Mouse (Mus musculus): Measurements from ENCODE around the gene Chrnb1. TPM values are rescaled to one million over a fixed set of nuclear protein-coding genes. Genes with fewer than 3 reads are reported as not detected.
A peak's percentile ranks its signal among the peaks of the same experiment; 100 is the strongest.

The Chrnb1 gene
- total and polyA plus RNA-seq, 3 experiments: 0.31 to 1.6 TPM; not detected in 1

GRCm38 (mm10) chr11:69810280-69810679 lies 14.5 kb upstream of the Chrnb1 start:
- H3K4me1 ChIP-seq (ENCODE audit: control insufficient read depth in 1 of 2, insufficient read depth in 2 of 2, low read length in 2 of 2): no peaks in the 10 kb centered on the region
- no peak for DNase-seq (ENCODE audit: low read depth, low spot score)
- TF ChIP-seq RAD21 (IDR thresholded peaks at IDR 0.05; ENCODE audit: low read depth, low read length): peak; percentile 45
- TF ChIP-seq GABPA (IDR thresholded peaks at IDR 0.05; ENCODE audit: low read depth, low read length): no peak
- peak in 2 of 3 experiments; percentile 35 to 52; a peak in 4 of 6 replicates for TF ChIP-seq CTCF (IDR thresholded peaks at IDR 0.05 in 2 of 3, conservative IDR thresholded peaks at IDR 0.05 in 1 of 3; ENCODE audit: control insufficient read depth in 1 of 3, insufficient read depth in 1 of 3, low read depth in 2 of 3, low read length in 3 of 3, poor library complexity in 1 of 3, severe bottlenecking in 1 of 3)
- TF ChIP-seq ZNF384 (IDR thresholded peaks at IDR 0.05; ENCODE audit: low read depth, low read length): no peak
- peak; percentile 59 for TF ChIP-seq SMC3 (IDR thresholded peaks at IDR 0.05; ENCODE audit: low read depth, low read length)
- TF ChIP-seq ZC3H11A (IDR thresholded peaks at IDR 0.05; ENCODE audit: low read depth, low read length): peak; percentile 15; the same call in 1 of the 2 replicates
- no peaks in the 10 kb centered on the region for H3K36me3 ChIP-seq (ENCODE audit: control insufficient read depth in 1 of 2, insufficient read depth in 2 of 2, low read length in 2 of 2)
- peaks cover 2 to 3% of the 10 kb centered on the region in 2 experiments for H3K27me3 ChIP-seq (ENCODE audit: control insufficient read depth in 1 of 2, insufficient read depth in 2 of 2, low read length in 2 of 2)
- H3K79me2 ChIP-seq (ENCODE audit: control insufficient read depth, insufficient read depth, low read length, poor library complexity): no peaks in the 10 kb centered on the region
- no peaks in the 10 kb centered on the region for H3K9me3 ChIP-seq (replicated peaks; ENCODE audit: insufficient read depth, low read length)
- no peak overlapping the region for H3K27ac ChIP-seq (ENCODE audit: control insufficient read depth, low read depth, low read length)
- no peak overlapping the region for H3K9ac ChIP-seq (ENCODE audit: control insufficient read depth, low read depth, low read length, poor library complexity, severe bottlenecking)
- no peak overlapping the region for H3K4me3 ChIP-seq (ENCODE audit: control insufficient read depth in 1 of 2, insufficient read depth in 1 of 2, low read depth in 2 of 2, low read length in 2 of 2)

DNA sequence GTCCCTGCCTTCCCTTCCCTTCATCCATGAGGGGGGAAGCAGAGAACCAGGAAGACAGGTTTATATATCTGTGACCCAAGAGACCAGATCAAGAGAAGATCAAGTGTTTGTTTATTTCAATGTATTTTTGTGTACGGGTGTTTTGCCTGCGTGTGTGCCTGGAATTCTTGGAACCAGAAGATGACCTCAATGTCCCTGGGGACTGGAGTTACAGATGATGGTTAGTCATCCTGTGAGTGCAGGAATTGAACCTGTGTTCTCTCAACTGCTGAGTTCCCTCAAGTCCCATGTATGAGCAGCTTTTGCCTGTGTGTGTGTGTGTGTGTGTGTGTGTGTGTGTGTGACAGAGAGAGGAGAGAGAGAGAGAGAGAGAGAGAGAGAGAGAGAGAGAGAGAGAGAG lies 11.9 kb upstream of the Chrnb1 start:
- H3K27ac ChIP-seq (ENCODE audit: control insufficient read depth, low read depth, low read length): no peak overlapping the region
- no peaks in the 10 kb centered on the region for H3K9me3 ChIP-seq (replicated peaks; ENCODE audit: insufficient read depth, low read length)
- peaks cover 5% of the 10 kb centered on the region; the same call in 1 of the 2 replicates for H3K79me2 ChIP-seq (ENCODE audit: control insufficient read depth, insufficient read depth, low read length, poor library complexity)
- no peak overlapping the region for H3K9ac ChIP-seq (ENCODE audit: control insufficient read depth, low read depth, low read length, poor library complexity, severe bottlenecking)
- no peaks in the 10 kb centered on the region for H3K36me3 ChIP-seq (ENCODE audit: control insufficient read depth in 1 of 2, insufficient read depth in 2 of 2, low read length in 2 of 2)
- H3K27me3 ChIP-seq (ENCODE audit: control insufficient read depth in 1 of 2, insufficient read depth in 2 of 2, low read length in 2 of 2): peaks cover 2 to 3% of the 10 kb centered on the region in 2 experiments
- peaks cover 0 to 7% of the 10 kb centered on the region in 2 experiments; a peak in 2 of 4 replicates for H3K4me1 ChIP-seq (ENCODE audit: control insufficient read depth in 1 of 2, insufficient read depth in 2 of 2, low read length in 2 of 2)
- no peak overlapping the region for H3K4me3 ChIP-seq (ENCODE audit: control insufficient read depth in 1 of 2, insufficient read depth in 1 of 2, low read depth in 2 of 2, low read length in 2 of 2)
- DNase-seq (ENCODE audit: low read depth, low spot score): no peak
- TF ChIP-seq E2F4 (IDR thresholded peaks at IDR 0.05; ENCODE audit: borderline replicate concordance, low read depth, low read length) (no peak), JUND (IDR thresholded peaks at IDR 0.05; ENCODE audit: low read depth, low read length) (no peak), CTCF (IDR thresholded peaks at IDR 0.05 in 2 of 3, conservative IDR thresholded peaks at IDR 0.05 in 1 of 3; ENCODE audit: control insufficient read depth in 1 of 3, insufficient read depth in 1 of 3, low read depth in 2 of 3, low read length in 3 of 3, poor library complexity in 1 of 3, severe bottlenecking in 1 of 3) (no peak), ZNF384 (IDR thresholded peaks at IDR 0.05; ENCODE audit: low read depth, low read length) (no peak), MAFK (IDR thresholded peaks at IDR 0.05; ENCODE audit: borderline replicate concordance, low read depth, low read length) (no peak), RCOR1 (IDR thresholded peaks at IDR 0.05; ENCODE audit: low read depth, low read length) (no peak), MXI1 (IDR thresholded peaks at IDR 0.05; ENCODE audit: low read depth, low read length) (no peak)

DNA sequence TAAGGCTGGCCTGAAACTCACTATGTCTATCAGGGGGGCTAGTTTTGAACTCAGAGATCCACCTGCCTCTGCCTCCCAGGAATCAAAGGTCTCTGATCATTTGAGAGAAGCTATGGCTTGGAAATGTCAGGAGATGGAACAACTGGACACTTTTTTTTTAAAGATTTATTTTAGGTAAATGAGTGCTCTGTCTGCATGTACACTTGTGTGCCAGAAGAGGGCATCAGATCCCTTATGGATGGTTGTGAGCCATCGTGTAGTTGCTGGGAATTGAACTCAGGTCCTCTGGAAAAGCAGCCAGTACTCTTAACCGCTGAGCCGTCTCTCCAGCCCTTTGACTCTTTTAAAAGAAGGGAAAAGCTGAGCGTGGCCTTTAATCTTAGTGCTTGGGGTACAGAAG lies 10.6 kb upstream of the Chrnb1 start:
- Histone ChIP-seq H3K4me3 (ENCODE audit: control insufficient read depth in 1 of 2, insufficient read depth in 1 of 2, low read depth in 2 of 2, low read length in 2 of 2) (no peak overlapping the region), H3K27me3 (ENCODE audit: control insufficient read depth in 1 of 2, insufficient read depth in 2 of 2, low read length in 2 of 2) (peaks cover 2 to 3% of the 10 kb centered on the region in 2 experiments; a peak in 3 of 4 replicates), H3K9me3 (replicated peaks; ENCODE audit: insufficient read depth, low read length) (no peaks in the 10 kb centered on the region), H3K27ac (ENCODE audit: control insufficient read depth, low read depth, low read length) (no peak overlapping the region), H3K36me3 (ENCODE audit: control insufficient read depth in 1 of 2, insufficient read depth in 2 of 2, low read length in 2 of 2) (no peaks in the 10 kb centered on the region; a peak in 1 of 4 replicates), H3K9ac (ENCODE audit: control insufficient read depth, low read depth, low read length, poor library complexity, severe bottlenecking) (no peak overlapping the region), H3K79me2 (ENCODE audit: control insufficient read depth, insufficient read depth, low read length, poor library complexity) (peaks cover 5% of the 10 kb centered on the region; the same call in 1 of the 2 replicates), H3K4me1 (ENCODE audit: control insufficient read depth in 1 of 2, insufficient read depth in 2 of 2, low read length in 2 of 2) (peaks cover 3 to 11% of the 10 kb centered on the region in 2 experiments; a peak in 3 of 4 replicates)
- TF ChIP-seq SMC3 (IDR thresholded peaks at IDR 0.05; ENCODE audit: low read depth, low read length) (peak; percentile 69), ELF1 (IDR thresholded peaks at IDR 0.05; ENCODE audit: low read depth, low read length) (no peak), ZC3H11A (IDR thresholded peaks at IDR 0.05; ENCODE audit: low read depth, low read length) (peak; percentile 66), ZNF384 (IDR thresholded peaks at IDR 0.05; ENCODE audit: low read depth, low read length) (peak; percentile 73), RAD21 (IDR thresholded peaks at IDR 0.05; ENCODE audit: low read depth, low read length) (peak; percentile 50), CTCF (IDR thresholded peaks at IDR 0.05 in 2 of 3, conservative IDR thresholded peaks at IDR 0.05 in 1 of 3; ENCODE audit: control insufficient read depth in 1 of 3, insufficient read depth in 1 of 3, low read depth in 2 of 3, low read length in 3 of 3, poor library complexity in 1 of 3, severe bottlenecking in 1 of 3) (peak; percentile 23 to 56 (median 25); a peak in 3 of 6 replicates)
- DNase-seq (ENCODE audit: low read depth, low spot score): peak; percentile 67
